Mouse (Mus musculus) cerebellum, postnatal 25 days (tissue): ENCODE data around the gene L3mbtl1.

Source experiments
- DNase-seq, 2 experiments: peaks; one replicate each; pipeline ENCODE4 v3.0.0; 2021; ENCODE audit warnings: mixed read lengths in 2 of 2

Gene L3mbtl1

GRCm38 (mm10) chr2:162999744-163000143 lies 56.5 kb downstream of the L3mbtl1 start:
- peak in 1 of 2 experiments; percentile 56 for DNase-seq

DNA sequence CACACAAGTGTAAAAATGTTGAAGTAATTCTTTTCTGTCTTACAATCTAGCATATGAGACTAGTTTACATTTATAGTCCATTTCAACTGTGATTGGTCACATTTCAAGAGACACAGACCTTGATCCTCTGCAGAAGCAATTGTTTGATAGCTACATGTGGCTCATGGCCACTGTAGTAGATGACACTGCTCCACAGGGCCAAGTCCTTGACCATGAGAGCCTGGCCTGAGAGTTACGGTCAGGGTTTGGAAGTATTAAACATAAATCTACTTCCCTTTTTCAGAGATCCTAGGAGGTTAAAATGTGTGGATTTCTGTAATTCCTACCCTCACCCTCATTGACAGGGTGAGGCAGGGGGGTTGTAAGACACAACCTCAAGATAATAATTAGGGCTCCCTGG lies 57.8 kb downstream of the L3mbtl1 start:
- DNase-seq = no peak

DNA sequence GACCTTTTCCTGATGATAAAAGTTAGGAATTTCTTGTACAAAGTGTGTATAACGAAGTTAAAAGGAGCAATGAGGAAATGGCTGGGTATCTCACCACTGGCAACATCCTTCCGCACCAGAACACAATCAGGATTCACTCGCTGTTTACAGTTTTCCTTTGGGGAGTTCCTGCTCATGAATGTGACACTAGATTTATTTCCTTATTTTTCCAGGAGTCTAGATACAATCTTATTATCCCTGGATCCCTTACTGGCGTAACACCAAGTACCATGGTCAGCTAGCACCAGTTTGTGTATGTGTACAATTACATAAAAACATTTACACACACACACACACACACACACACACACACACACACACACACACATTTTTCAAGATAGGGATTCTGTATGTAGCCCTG lies 64.0 kb downstream of the L3mbtl1 start:
- DNase-seq = no peak

DNA sequence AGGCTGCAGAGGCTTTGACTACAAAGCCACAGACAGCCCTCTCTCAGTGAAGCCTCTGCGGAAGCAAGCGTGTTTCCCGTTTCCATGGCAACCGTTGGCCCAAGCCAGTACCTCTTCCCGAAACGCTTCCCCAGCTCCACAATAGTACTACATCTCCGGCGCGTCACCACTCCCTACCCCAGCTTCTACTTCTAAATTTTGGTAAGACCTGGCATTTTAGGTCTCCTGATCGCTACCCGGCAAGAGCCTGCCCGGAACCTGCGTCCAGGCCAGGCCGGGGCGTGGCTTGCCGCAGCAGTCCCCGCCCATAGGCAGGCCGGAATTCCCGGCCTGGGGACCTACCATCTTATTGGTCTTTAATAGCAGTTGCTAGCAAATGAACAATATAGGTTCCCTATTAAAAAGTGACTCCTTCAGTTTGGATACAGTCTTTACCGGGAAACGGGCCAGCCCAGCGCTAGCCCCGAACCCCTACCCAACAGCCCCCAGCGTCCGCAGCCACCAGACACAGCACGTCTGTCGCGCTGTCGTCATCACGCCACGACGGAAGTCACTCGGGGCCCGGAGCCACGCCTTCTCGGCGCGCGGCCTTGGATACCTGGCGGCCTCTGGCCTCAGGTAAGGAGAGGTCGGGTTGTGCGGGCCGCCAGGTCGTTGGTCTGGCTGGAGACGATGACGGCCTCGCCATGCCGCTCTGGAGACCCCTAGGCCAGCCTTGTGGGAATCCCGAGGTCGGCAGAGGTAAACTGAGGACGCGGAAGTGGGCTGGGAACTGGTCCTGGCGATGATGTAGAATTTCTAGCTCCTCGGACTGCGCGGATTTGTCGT lies 73.9 kb downstream of the L3mbtl1 start, which contains the start of gene Ift52:
Ift52 (plus strand) TSS at position 439 of the 828 bp plus-strand sequence.
- peak; percentile 96 to 97 for DNase-seq
